Mouse (Mus musculus) heart, postnatal 0 days (tissue): ENCODE results near the gene Ankrd52. TPM values are rescaled to one million over a fixed set of nuclear protein-coding genes. Genes with fewer than 3 reads are reported as not detected.

Source experiments
- ATAC-seq: fragments of 200-750 bp; cut with Nextera tagmentation; 2 replicates; pipeline ENCODE4 v1.8.0; 2017; ENCODE audit warnings: low read depth, moderate number of reproducible peaks, moderate library complexity; ENCODE audit not compliant: insufficient read depth
- DNase-seq: peaks from one replicate; pipeline ENCODE4 v3.0.0-alpha.2; 2016; ENCODE audit warnings: low spot score
- H3K27ac ChIP-seq: fragments of 300-500 bp; sonication (generic); 2 replicates; pipeline ENCODE4 v1.5.1; 2014; ENCODE audit warnings: low read depth, mild to moderate bottlenecking
- H3K27me3 ChIP-seq: fragments of 300-500 bp; sonication (generic); 2 replicates; pipeline ENCODE4 v1.6.1; 2014; ENCODE audit warnings: low read length, mixed read lengths; ENCODE audit not compliant: control insufficient read depth, insufficient read depth
- H3K36me3 ChIP-seq: fragments of 300-500 bp; sonication (generic); replicated peaks from 2 replicates; pipeline ENCODE4 v1.6.1; 2014; ENCODE audit warnings: low read length, mixed read lengths; ENCODE audit not compliant: control insufficient read depth, insufficient read depth
- H3K4me1 ChIP-seq: fragments of 300-500 bp; sonication (generic); 2 replicates; pipeline ENCODE4 v1.6.1; 2014; ENCODE audit warnings: antibody characterized with exemption; ENCODE audit not compliant: control insufficient read depth, insufficient read depth
- H3K4me2 ChIP-seq: fragments of 300-500 bp; sonication (generic); 2 replicates; pipeline ENCODE4 v1.6.1; 2014; ENCODE audit warnings: low read depth, mild to moderate bottlenecking, low read length, moderate library complexity
- H3K4me3 ChIP-seq: fragments of 300-500 bp; sonication (generic); 2 replicates; pipeline ENCODE4 v1.5.1; 2014; ENCODE audit warnings: low read depth, low read length
- H3K9ac ChIP-seq: fragments of 300-500 bp; sonication (generic); replicated peaks from 2 replicates; pipeline ENCODE4 v1.6.1; 2014; ENCODE audit warnings: low read depth, low read length, mixed read lengths
- H3K9me3 ChIP-seq: fragments of 300-500 bp; sonication (generic); replicated peaks from 2 replicates; pipeline ENCODE4 v1.6.1; 2016; ENCODE audit warnings: low read length; ENCODE audit not compliant: control insufficient read depth
- CTCF ChIP-seq: IDR thresholded peaks from 2 replicates; pipeline ENCODE4 v1.5.1; 2016; ENCODE audit warnings: antibody characterized with exemption, control low read depth, low read depth
- EP300 ChIP-seq: IDR thresholded peaks from 2 replicates; pipeline ENCODE4 v1.6.1; 2016; ENCODE audit warnings: antibody characterized with exemption, low read depth
- WGBS: fragments of 180-500 bp; shearing (Covaris S2); extraction: QIAGEN DNeasy Blood & Tissue Kit; methylation state at CpG from one replicate; pipeline ENCODE4 v1.1.7; 2014; 5-methylcytosine and 5-hydroxymethylcytosine counted together
- polyA plus RNA-seq: library from polyadenylated mRNA; unstranded; fragments of >200 nt; fragmentation: Nextera tagmentation; extraction: Ambion mirVana; gene quantifications from 2 replicates; pipeline ENCODE4 v1.2.1, GENCODE M21; 2015
- total RNA-seq: library from RNA; depleted of rRNA; stranded (reverse); fragments of >200 nt; gene quantifications from 2 replicates; pipeline ENCODE4 v1.2.3, GENCODE M21; 2014; ENCODE audit warnings: low replicate concordance

Gene Ankrd52
- total and polyA plus RNA-seq, 2 experiments from 2014 or later: 4.5 to 17.6 TPM

DNA sequence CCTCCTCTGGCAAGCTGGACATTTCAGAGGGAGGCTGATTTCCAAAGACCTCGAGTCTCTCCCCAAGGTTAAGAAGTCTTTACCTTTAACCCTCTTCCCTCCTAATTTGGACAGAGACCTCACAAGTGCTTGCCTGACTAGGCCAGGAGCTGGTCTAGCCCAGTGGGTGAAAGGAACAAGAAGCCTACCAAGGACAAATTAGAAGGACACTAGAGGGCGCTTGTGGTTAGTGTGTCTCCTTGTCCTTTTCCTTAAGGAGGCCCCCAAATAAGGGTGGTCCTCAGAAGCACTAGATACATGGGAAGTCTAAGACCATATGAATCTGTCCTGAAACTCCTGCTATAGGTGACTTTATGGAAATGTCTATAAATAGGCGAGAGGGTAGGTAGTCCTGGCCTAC, 14.3 kb upstream of the Ankrd52 start:
- peaks cover 69% of the 10 kb centered on the region for H3K36me3 ChIP-seq
- peak overlapping the region; percentile 65 for H3K27ac ChIP-seq

DNA sequence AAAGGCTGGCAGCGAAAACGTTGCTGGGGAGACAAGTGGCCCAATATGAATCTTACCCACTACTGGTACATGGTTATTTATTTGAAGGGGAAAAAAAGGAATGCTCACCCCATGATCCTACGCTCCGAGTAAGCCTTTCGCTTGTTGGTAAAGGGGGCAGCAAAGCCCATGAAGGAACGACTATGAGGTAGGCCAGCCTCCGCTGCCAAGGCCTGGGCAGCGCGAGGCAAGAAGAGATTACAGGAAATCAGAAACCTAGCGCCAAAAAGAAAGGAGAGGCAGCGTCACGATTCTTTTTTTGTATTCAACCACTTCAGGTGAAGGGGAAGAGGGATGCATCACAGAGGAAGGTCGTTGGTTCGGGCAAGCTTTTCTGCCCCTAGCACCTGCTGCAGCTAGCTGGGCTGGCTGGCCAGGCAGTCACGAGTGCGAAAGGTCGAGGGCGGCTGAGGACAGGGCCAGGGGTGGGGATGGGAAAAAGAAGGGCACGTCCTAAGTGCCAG, 9.0 kb upstream of the Ankrd52 start:
- 10% methylated on average over 19 of the region's 19 CpGs for WGBS
- Histone ChIP-seq H3K27me3 (no peaks in the 10 kb centered on the region), H3K4me1 (peaks cover 11% of the 10 kb centered on the region; the same call in 1 of the 2 replicates), H3K9ac (peak overlapping the region; percentile 73), H3K27ac (peak overlapping the region; percentile 96), H3K9me3 (no peaks in the 10 kb centered on the region), H3K4me3 (peak overlapping the region; percentile 79), H3K4me2 (peak overlapping the region; percentile 82), H3K36me3 (peaks cover 18% of the 10 kb centered on the region)
- peak; percentile 16 for DNase-seq
- ATAC-seq: no peak; the same call in 1 of the 2 replicates
- no peak for TF ChIP-seq CTCF
- no peak for TF ChIP-seq EP300

More for the DNA sequence above, 14.3 kb upstream of the Ankrd52 start:
- peak; percentile 27 for DNase-seq
- Histone ChIP-seq H3K4me2 (no peak overlapping the region), H3K4me1 (0 out of 2 replicates have a peak, but pooled peaks cover 2% of the 10 kb centered on the region), H3K9ac (no peak overlapping the region), H3K4me3 (no peak overlapping the region), H3K27me3 (no peaks in the 10 kb centered on the region), H3K9me3 (no peaks in the 10 kb centered on the region)
- no peak for ATAC-seq
- no peak for TF ChIP-seq EP300
- TF ChIP-seq CTCF: peak; percentile 46
- WGBS: 45% methylated on average over 3 of the region's 3 CpGs

DNA sequence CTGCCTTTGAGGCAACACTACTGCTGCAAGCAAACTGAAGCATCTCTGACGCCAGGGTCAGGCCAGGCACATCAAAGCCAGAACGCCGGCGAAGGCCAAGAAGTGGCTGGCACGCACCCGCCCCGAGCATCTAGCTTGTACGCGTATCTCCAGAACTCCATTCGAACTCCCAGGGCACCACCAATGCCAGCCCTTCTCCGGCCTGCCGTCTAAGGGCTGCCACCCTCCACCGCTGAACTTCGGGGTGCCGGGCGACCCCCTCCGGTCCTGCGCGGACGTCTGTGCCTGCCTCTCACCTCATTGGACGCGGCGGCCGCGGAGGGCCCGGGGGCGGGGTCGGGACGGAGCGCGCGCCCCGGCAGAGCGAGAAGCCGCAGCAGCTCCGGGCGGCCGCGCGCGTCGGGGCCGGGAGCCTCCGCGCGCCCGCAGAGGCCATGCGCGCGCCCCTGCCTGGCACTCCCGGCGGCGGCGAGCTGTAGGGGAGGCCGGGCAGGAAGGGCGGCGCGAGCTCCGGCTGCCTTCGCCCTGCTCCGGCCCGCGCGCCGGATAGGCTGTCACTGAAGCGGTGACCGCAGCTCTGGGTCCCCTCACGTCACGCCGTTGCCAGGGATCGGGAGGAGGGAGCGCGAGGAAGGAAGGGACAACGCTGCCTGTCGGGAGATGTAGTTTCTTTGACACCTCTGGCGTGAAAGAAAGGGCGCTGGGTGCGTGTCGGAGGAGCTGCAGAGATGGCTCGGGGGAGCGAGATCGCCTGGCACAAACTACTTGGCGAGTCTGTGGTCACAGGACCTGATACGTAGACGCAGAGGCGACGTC, 8.3 kb upstream of the Ankrd52 start, which contains the start of gene Coq10a:
Coq10a (minus strand) TSS at position 596 of the 816 bp plus-strand sequence.
- Histone ChIP-seq H3K9ac (peak within 1 kb of the TSS; percentile 73), H3K27ac (peak within 1 kb of the TSS; percentile 96), H3K4me2 (peak within 1 kb of the TSS; percentile 82), H3K27me3 (no peaks in the 10 kb centered on the region), H3K9me3 (no peaks in the 10 kb centered on the region), H3K4me1 (peaks cover 11% of the 10 kb centered on the region; the same call in 1 of the 2 replicates), H3K36me3 (peaks cover 11% of the 10 kb centered on the region), H3K4me3 (peak within 1 kb of the TSS; percentile 79)
- TF ChIP-seq EP300 (0 out of 2 replicates have a peak, but pooled peaks have one; percentile 47), CTCF (no peak)
- ATAC-seq (peak; percentile 92), DNase-seq (peak; percentile 94)
- under 1% methylated on average over 80 of the region's 87 CpGs for whole genome bisulfite sequencing

DNA sequence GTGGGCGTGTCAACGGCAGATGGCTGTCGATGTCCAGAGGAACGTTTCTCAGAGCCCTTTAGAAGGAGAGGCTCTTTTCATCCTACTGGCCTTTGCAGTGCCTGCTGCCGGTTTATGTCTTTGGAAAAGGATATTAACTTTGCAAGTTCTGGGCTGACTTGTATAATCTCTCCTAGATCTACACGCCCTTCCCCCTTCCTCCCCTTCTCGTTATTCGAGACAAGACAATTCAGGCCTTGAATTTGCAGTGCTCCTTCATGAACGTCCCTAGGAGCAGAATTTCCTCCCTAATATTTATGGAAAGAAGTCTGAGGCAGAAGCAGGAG, 7.7 kb upstream of the Ankrd52 start:
- Histone ChIP-seq H3K4me1 (peaks cover 11% of the 10 kb centered on the region; the same call in 1 of the 2 replicates), H3K9ac (peak overlapping the region; percentile 73), H3K4me3 (peak overlapping the region; percentile 79), H3K27ac (peak overlapping the region; percentile 96), H3K27me3 (no peaks in the 10 kb centered on the region), H3K4me2 (peak overlapping the region; percentile 82), H3K9me3 (no peaks in the 10 kb centered on the region), H3K36me3 (peaks cover 9% of the 10 kb centered on the region)
- ATAC-seq (no peak), DNase-seq (no peak)
- TF ChIP-seq CTCF: no peak
- TF ChIP-seq EP300: no peak
- WGBS: 6% methylated on average over 9 of the region's 9 CpGs

DNA sequence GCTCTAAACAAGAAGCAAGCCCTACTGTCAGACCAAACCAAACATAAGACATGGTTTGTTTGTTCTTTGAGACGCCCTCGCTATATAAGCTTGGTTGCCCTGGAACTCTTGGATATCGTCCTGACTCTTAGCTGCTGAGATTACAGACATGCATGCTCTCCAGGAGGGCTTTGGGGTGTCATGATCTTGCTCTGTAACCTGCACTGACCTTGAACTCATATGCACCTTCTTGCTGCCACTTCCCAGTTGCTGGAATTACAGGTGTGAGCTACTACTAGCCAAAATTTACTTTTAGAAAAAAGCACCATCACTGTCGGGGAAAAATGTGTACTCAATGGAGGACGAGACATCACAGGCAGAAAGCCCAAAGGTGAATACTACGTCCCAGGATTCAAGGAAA, 7.3 kb upstream of the Ankrd52 start:
- Histone ChIP-seq H3K9me3 (no peaks in the 10 kb centered on the region), H3K36me3 (peaks cover 9% of the 10 kb centered on the region), H3K4me2 (peak overlapping the region; percentile 82), H3K9ac (0 out of 2 replicates have a peak overlapping the region, but pooled peaks have one; percentile 73), H3K27ac (peak overlapping the region; percentile 96), H3K4me3 (0 out of 2 replicates have a peak overlapping the region, but pooled peaks have one; percentile 79), H3K27me3 (no peaks in the 10 kb centered on the region), H3K4me1 (peaks cover 11% of the 10 kb centered on the region; the same call in 1 of the 2 replicates)
- TF ChIP-seq CTCF (no peak), EP300 (no peak)
- no peak for ATAC-seq
- 77% methylated on average over 6 of the region's 6 CpGs for WGBS
- no peak for DNase-seq
